Mouse (Mus musculus) brain, embryonic 14.5 days (tissue): ENCODE measurements around the gene Ccdc105. TPM values are rescaled to one million over a fixed set of nuclear protein-coding genes. Genes with fewer than 3 reads are reported as not detected.
A peak's percentile ranks its signal among the peaks of the same experiment; 100 is the strongest.

Experiments
- DNase-seq: peaks from one replicate; pipeline ENCODE4 v3.0.0-alpha.2; 2011; ENCODE audit warnings: low read depth
- CTCF ChIP-seq: fragments of 200-500 bp; IDR thresholded peaks from 2 replicates; pipeline ENCODE4 v1.5.1; 2012; ENCODE audit warnings: inconsistent platforms, mild to moderate bottlenecking, moderate library complexity, borderline replicate concordance; ENCODE audit not compliant: insufficient read depth, insufficient read length; ENCODE audit errors: extremely low read depth
- POLR2A ChIP-seq: fragments of 200-500 bp; IDR thresholded peaks from 2 replicates; pipeline ENCODE4 v1.6.1; 2012; ENCODE audit warnings: mild to moderate bottlenecking, inconsistent platforms, borderline replicate concordance; ENCODE audit not compliant: poor library complexity, insufficient read depth, insufficient read length, severe bottlenecking; ENCODE audit errors: extremely low read depth
- polyA plus RNA-seq: library from polyadenylated mRNA; depleted of rRNA; stranded (reverse); fragments of >200 nt; gene quantifications from 2 replicates; pipeline ENCODE4 v1.2.3, GENCODE M21; 2012; rRNA removed

Ccdc105 gene
- polyA plus RNA-seq, 1 experiment = 0.14 TPM

DNA sequence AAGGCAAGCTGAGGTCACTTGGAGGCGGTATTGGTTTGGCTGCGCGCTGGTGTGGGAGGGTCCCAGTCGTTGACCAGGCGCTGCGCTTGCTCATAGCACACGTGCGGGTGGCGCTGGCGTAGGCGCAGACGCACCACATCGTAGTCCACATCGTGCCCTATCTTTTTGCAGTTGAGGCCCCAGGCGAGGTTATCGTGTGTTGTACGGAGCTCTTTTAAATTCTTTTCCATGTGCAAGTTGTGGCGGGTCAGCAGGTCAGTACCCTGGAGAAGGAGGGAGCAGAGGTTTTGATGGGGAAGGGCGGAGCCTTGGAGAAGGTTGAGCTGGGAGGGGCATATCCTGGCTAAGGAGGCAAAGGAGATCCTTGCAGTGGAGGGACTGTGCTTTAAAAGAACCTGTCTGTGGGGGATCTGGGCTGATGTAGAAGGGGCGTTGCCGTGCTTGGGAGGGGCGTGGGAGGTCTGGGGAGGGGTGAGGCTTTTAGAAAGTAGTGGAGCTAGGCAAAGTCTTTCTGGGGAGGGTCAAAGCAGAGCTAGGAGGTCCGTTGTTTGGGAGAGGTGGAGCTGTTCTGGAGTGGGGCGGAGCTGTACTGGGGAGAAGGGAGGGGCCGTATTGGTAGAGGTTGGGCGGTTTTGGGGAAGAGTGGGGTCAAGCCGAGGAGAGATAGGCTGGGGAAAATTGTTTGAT is 5.7 kb downstream of the Ccdc105 start:
- TF ChIP-seq CTCF (no peak), POLR2A (no peak)
- DNase-seq = peak; percentile 67

DNA sequence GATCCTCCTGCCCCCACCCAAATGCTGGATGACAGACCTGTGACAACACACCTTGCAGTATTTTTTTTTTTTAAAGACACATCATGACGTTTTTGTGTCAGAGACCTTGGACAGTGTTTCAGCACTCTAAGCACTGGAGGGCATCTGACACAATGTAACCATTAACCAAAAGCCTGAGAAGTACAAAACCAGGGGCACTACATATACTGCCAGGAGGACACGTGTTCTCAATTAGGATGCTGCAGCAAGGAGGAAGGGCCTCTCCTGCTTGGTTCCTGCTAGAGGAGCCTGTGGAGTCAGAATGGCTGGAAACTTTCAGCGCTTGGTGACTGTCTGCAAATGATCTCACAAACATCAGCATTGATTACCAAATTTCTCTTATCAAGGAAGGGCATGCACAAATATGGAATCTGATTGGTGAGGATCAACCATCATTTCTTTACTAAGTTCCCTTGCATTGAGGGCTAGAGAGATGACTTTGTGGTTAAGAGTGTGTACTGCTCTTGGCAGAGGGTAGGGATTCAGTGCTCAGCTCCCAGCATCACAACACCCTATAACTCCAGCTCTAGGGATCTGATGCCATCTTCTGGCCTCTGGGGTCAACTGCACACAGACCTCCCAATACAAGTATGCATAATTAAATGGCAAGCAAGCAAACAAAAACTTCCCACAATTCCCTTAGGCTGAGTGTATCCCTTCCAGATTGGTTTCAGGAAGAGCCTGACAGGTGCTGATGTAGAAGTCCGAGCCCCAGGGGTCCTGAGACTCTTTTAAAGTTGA is 7.2 kb downstream of the Ccdc105 start:
- TF ChIP-seq CTCF (peak; percentile 33; the same call in 1 of the 2 replicates), POLR2A (no peak)
- no peak for DNase-seq

DNA sequence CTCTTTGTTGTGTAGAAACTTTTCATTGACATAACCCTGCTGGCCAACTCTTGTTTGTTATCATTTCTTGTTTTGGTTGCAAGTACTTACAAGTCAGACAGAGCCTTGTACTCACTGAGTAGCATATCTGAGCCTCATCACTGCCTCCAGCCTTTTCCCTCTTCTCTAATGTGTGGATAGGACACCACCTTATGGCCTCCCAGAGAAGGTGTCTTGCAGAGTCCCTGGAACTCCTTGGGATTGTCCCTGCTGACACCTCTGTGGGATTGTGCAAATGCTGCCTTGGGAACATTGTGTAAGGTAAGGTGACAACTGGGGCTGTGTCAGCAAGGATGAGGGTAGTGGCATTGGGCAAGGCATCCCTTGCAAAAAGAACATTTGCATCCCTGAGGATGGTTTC is 9.1 kb downstream of the Ccdc105 start:
- no peak for TF ChIP-seq POLR2A
- no peak for TF ChIP-seq CTCF
- no peak for DNase-seq

DNA sequence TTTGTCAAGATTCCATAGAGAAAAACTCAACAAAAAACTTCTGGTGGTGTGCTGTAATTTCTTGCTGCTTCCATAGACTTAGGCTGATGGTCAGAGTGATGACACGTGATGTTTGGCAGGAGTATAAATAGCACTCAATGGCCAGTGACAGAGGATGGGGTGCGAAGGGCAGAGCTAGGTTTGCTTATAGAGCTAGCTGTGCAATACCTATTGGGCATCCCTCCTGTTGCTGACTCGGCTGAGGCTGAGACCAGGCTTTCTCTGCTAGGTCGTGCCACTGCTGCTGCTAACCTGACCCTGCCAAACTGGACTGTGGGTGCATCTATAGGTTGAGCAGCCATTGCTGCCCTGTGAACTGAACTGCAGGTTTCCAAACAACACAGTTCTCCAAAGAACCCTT is 13.0 kb downstream of the Ccdc105 start:
- no peak for TF ChIP-seq POLR2A
- TF ChIP-seq CTCF = no peak
- DNase-seq = no peak

DNA sequence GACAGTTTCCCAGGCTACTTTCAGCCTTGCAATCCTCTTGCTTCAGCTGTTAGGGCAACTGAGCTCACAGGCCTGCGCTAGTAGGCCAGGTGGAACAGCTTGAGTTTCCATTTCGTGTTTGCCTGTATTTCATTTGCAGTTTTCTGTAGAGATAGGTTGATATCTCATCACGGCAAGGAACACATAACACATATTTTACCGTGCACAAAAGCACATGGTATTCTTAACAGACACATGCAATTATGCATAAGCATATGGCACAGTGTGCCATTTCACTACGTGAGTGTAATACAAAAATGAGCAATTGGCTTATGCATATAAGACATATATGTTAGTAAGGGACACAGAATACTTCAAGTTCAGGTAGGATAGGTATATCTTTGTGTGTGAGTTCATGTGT is 25.0 kb downstream of the Ccdc105 start:
- TF ChIP-seq CTCF = no peak
- TF ChIP-seq POLR2A = no peak

DNA sequence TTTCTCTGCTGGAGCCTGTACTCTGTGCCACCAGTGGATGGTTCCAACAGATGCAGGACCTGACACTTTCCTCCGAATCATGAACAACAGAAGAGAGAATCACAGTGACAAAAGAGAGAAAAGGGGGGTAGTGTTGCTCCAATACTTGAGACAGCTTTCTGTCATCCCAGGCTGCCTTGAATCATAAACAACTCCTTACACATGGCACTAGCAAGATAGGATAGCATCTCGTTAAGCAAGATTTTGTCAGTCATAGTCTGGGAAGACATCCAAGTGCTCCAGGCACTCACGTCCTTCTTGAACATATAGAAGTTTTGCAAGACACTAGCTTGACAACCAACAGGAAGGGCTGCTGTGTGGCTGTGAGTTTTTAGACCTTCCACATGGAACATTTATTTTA is 25.8 kb downstream of the Ccdc105 start:
- peak; percentile 87 for DNase-seq
- no peak for TF ChIP-seq POLR2A

More for the DNA sequence above, 25.0 kb downstream of the Ccdc105 start:
- peak; percentile 78 for DNase-seq

DNA sequence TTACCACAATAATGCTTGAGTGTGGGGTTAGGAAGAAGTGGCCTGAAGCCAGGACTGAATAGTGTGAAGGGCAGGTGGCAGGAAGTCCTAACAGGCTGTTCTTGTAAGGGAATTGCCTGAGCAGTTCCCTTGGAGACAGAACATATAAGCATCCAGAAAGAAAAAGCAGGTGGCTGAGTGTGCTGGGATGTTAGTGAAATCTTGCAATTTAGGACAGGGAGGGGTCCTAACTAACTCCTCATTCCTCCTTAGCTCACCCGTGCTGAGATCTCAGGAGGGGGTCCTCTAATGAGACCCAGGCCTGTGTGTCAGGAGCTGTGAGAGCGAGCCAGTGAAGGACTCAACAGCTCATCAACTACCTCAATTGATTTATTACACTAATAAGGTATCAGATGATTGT is 29.4 kb downstream of the Ccdc105 start:
- DNase-seq = peak; percentile 56
- TF ChIP-seq CTCF = no peak
- TF ChIP-seq POLR2A = no peak

DNA sequence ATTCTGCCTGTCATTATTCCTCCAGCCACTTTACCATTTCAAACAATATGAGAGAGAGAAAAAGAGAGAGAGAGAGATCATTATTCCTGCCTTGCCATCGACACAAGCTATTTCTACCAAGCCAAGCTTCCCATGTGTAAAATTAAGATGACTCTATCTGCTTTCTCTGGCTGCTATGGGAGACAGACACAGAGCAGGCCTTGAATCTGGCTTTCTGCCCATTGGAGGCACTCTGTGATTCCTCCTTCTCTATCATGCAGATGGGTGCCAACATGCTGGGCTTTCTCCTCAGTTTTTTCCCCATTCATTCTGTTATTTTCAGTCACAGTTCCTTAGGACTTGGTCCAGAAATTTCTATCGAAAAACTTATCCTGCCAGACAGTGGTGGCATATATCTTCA is 30.2 kb downstream of the Ccdc105 start:
- TF ChIP-seq CTCF = no peak
- DNase-seq = peak; percentile 89

DNA sequence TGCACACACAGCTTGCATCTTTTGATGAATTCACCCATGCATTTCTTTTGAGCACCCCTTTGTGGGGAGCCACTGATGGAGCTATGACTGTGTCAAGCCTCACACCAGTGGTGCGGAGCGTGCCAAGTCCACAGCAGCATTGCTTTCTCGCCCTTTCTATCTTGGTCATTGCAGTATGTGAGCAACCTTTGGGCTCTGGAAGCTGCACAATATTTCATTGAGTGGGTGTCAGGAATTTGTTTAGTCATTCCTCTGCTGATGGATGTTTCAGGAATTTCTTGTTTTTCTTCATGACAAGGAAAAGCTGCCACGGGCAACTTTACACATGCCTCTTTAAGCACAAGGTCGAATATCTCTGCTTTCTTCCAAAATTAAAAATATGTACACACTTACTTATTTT is 30.8 kb downstream of the Ccdc105 start:
- no peak for DNase-seq
- TF ChIP-seq CTCF (no peak), POLR2A (no peak)

DNA sequence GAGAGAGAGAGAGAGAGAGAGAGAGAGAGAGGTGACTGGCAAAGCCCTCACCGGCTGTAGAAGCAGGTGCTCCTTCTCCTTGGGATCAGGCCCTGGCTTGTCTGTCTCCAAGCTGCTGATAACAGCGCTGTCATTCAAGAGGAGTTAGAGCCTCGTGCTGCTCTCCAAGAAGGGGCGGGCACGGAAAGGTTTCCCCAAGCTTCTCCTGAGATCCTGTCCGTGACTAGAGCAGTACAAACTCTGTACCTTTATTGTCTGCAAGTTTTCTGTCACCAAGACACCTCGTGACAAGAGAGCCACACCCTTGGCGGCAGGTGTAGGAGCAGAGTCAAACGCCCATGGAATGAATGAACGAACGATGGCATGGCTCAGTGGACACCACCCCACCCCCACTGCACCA is 34.8 kb downstream of the Ccdc105 start, which contains the start of gene Casp14:
Gene Casp14 (minus strand): TSS at position 239 of the 400 bp plus-strand sequence.
- TF ChIP-seq CTCF = no peak
- TF ChIP-seq POLR2A = no peak

DNA sequence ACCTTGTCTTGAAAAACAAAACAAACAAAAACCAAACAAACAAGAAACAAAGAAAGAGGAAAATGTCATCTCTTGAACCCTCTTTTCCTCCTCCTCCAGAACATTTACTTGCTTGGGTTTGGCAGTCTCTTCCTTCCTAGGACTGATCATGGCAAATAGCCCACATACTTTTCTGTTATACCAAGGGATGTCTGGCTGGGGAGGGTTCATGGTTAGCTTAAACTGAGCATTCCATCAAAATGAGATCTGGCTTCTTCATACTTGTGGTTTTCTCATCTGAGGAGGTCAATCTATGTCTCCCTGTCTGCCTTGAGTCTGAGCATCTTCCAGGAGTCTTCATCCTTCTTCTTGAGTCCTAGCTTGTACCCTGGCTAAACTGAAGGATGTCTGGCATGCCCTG is 36.6 kb downstream of the Ccdc105 start:
- no peak for DNase-seq
- TF ChIP-seq POLR2A = no peak
- no peak for TF ChIP-seq CTCF

More for the DNA sequence above, 34.8 kb downstream of the Ccdc105 start, which contains the start of gene Casp14:
- DNase-seq = no peak

DNA sequence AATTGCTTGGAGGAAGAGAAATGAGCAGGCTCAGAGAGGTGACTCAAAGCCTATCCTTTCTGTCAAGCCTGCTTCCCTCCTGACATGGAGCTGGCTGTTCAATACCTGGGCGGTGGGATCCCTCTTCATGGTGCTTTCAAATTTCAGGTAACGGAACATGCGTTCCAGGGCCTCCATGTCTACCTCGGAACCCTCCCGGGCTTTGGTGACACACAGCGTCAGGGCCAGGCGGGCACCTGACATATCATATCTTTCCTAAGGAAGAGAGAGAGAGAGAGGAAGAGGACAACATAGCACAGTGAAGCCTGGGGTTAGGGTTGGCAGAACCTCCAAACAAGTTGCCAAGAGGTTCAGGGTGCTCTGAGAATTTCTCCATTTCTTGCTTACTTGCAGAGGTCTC is 37.7 kb downstream of the Ccdc105 start:
- TF ChIP-seq CTCF = no peak
- TF ChIP-seq POLR2A = no peak
- no peak for DNase-seq

DNA sequence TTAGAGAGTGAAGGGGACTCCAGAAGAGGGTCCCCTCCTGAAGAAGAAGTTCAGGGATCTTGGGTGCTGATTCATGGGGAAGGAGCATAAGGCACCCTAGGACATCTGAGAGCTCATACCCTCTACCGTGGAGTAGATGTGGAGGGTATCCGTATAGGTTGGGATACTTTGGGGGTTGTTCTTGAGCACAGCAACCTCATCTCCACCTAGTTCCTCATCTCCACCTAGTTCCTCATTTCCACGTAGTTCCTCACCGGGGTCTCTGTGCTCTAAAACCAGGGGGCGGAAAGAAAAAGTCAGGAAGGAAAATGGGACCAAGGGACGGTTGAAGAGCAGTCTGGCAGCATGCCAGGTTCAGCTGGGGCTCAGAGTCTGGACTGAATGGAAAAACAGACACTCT is 38.7 kb downstream of the Ccdc105 start:
- no peak for TF ChIP-seq POLR2A
- no peak for TF ChIP-seq CTCF
- no peak for DNase-seq

DNA sequence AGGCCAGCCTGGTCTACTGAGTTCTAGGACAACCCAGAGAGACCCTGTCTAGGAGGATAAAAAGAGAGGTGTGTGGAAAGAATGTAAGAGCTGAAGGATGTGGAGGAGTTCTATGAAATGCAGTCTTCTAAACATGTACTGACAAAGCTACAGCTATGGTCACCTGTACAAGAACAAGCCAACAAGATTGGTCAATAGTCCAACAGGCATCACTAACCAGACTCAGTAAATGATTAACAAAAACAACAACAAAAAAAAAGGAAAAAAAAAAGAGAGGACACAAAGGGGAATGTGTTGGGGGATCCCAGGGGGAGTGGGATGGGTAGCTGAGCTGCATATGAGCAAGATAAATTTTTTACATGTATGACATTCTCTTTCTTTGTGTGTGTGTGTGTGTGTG is 42.2 kb downstream of the Ccdc105 start:
- TF ChIP-seq CTCF (no peak), POLR2A (no peak)
- no peak for DNase-seq

DNA sequence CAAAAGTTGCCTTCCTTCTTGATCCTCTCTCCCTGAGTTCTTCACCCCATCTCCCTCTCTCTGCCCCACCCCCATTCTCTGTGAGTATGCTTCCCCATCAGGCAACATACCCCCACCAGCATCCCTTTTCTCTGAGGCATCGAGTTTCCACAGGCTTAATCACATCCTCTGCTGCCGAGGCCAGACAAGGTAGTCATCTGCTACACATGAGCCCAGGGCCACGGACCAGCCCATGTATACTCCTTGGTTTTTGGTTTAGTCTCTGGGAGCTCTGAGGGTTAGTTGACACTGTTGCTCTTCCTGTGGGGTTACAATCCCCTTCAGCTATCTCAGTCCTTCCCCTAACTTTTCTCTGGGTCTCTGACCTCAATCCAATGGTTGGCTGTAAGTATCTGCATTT is 52.0 kb downstream of the Ccdc105 start:
- TF ChIP-seq CTCF (no peak), POLR2A (no peak)
- no peak for DNase-seq

Other genes with a start within 250 kb of the Ccdc105 start
- gene Olfr1358, start 235.6 kb downstream of the Ccdc105 start, polyA plus RNA-seq = 0.08 TPM in 1 of 2 replicates, not detected in the other
- 44.6 and 45.2 TPM in 2 replicates for gene Ilvbl, start 178.7 kb downstream of the Ccdc105 start, polyA plus RNA-seq
- 9.1 and 9.5 TPM in 2 replicates for gene Syde1, start 161.1 kb downstream of the Ccdc105 start, polyA plus RNA-seq
- gene Olfr1357, start 135.0 kb downstream of the Ccdc105 start, polyA plus RNA-seq = not detected in 2 replicates
- gene Casp14, start 34.8 kb downstream of the Ccdc105 start, polyA plus RNA-seq = 0.03 and 0.10 TPM in 2 replicates
- 12.9 and 18.2 TPM in 2 replicates for gene Slc1a6, start 27.4 kb upstream of the Ccdc105 start, polyA plus RNA-seq
- gene Olfr1356, start 99.1 kb upstream of the Ccdc105 start, polyA plus RNA-seq = not detected in 2 replicates
- not detected in 2 replicates for gene Olfr1355, start 122.5 kb upstream of the Ccdc105 start, polyA plus RNA-seq
- not detected in 2 replicates for gene Olfr1354, start 160.1 kb upstream of the Ccdc105 start, polyA plus RNA-seq
- gene Olfr8, start 197.6 kb upstream of the Ccdc105 start, polyA plus RNA-seq = not detected in 2 replicates
- gene Olfr1353, start 210.2 kb upstream of the Ccdc105 start, polyA plus RNA-seq = not detected in 2 replicates
- not detected in 2 replicates for gene Olfr1352, start 228.0 kb upstream of the Ccdc105 start, polyA plus RNA-seq